Mouse (Mus musculus) lung, postnatal 0 days (tissue): ENCODE results near the gene Usf3.

Source experiments
- CTCF ChIP-seq: IDR thresholded peaks from 2 replicates; pipeline ENCODE4 v1.5.1; 2016; ENCODE audit warnings: antibody characterized with exemption, mild to moderate bottlenecking
- EP300 ChIP-seq: IDR thresholded peaks from 2 replicates; pipeline ENCODE4 v1.6.1; 2016; ENCODE audit warnings: antibody characterized with exemption, mild to moderate bottlenecking, control low read depth

DNA sequence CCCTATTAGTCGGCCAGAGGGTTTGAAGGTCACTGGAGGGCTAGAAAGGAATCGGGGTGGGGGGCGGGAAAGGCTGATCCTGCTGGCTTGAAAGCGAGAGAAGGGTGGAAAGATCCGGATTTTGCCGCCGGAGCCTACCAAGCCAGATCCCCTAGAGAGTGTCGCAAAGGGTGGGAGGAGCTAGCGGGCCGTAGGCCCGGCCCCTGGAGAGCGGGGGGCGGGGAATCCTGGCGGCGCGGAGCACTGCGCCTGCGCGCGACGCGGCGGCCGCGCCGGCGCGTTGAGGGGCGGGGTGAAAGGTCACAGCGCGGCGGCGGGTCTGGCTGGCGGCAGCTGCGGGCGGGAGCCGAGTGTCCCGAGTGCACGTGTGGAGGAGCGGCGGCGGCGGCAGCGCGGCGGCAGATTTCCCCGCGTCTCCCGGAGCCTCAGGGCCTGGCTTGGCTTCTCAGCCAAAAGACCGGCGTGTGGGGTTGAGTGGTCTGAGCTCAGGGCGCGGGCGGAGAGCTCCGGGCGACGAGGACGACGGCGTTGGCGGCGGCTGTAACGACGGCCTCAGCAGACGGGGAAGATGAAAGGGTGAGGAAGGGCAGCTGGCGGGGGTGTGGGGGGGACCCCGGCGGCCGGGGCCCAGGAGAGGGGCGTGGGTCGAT, 33.4 kb upstream of the Usf3 start, which contains the start of the genes Atp6v1a and Naa50:
- TF ChIP-seq CTCF (no peak), EP300 (no peak)
